Mouse (Mus musculus): ENCODE measurements around the gene Gm20388. TPM values are rescaled to one million over a fixed set of nuclear protein-coding genes. Genes with fewer than 3 reads are reported as not detected.
A peak's percentile ranks its signal among the peaks of the same experiment; 100 is the strongest.

The Gm20388 gene
- total RNA-seq, 1 experiment from 2014 or later = 35.7 TPM

DNA sequence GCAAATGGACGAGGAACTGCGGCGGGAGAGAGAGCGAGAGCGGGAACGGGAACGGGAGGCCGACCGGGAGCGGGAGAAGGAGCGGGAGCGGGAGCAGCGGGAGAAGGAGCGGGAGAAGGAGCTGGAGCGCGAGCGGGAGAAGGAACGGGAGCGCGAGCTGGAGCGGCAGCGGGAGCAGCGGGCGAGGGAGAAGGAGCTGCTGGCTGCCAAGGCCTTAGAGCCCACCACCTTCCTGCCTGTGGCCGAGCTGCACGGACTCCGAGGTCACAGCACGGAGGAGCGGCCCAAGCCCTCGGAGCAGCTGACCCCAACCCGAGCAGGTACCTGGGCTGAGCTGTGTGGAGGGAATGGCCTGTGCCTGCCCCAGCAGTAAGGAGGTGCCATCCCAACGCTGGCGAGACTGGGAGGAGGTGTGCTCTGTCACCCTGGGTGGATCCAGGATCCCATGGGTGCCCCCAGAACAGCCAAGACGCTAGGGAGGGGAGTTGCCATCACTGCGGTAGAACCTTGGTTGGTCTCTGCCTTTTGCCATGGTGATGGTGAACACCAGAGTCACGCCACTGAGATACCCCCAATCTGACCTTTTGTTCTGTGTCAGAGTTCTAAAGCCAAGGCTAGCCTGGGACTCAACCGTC is 657.6 kb downstream of the Gm20388 start:
- no peak for ATAC-seq (replicated peaks; ENCODE audit: low read depth, poor library complexity, severe bottlenecking)

DNA sequence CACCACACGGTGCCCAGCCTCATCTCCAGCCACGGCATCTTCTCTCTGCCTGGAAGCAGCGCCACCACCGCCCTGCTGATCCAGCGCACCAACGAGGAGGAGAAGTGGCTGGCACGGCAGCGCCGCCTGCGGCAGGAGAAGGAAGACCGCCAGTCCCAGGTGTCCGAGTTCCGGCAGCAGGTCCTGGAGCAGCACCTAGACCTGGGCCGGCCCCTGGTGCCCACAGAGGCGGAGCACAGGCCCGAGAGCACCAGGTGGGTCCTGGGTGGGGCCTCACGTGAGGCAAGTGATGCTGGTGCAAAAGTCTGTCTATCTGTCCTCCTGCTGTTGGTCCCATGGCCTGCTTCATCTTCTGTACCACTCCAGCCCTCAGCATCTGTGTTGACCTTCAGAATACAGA is 658.5 kb downstream of the Gm20388 start:
- ATAC-seq (replicated peaks; ENCODE audit: low read depth, poor library complexity, severe bottlenecking) = no peak

DNA sequence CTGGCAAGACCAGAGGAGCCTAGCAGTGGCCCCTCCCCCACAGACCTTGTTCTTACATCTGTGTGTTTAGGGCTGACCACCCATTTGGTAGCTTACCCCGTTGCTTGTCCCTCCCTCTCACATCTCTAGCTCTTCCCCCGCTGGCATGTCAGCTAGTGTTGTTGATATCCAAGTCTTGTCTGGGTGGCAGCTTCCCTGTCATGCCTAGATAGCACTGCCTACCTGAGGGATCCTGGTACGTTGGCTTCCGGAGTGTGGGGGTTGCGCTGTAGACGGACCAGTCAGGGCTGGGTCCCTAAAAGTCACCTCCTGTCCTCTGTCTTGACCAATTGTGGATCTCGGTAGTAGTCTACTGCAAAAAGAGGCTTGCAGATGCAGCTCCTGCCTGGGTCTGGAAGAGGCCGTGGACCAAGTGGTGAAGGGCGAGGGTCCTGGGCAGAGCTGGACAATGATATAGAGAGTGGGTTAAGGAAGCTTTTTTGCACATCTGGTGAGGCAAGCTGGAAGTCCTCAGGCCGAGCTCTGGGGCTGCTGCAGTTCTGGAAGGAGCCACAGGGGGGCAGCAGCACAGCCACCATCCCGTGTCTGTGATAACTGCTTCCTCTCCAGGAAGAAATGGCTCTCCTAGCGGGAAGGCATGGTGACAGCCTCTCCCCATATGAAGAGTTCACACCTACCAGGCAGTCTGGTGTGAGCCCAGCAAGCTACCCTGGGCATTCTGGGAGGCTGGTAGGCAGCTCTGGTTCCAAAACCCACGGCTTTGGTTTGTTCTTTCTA is 659.5 kb downstream of the Gm20388 start:
- ATAC-seq (replicated peaks; ENCODE audit: low read depth, poor library complexity, severe bottlenecking) = peak; percentile 48; the same call in 1 of the 2 replicates

DNA sequence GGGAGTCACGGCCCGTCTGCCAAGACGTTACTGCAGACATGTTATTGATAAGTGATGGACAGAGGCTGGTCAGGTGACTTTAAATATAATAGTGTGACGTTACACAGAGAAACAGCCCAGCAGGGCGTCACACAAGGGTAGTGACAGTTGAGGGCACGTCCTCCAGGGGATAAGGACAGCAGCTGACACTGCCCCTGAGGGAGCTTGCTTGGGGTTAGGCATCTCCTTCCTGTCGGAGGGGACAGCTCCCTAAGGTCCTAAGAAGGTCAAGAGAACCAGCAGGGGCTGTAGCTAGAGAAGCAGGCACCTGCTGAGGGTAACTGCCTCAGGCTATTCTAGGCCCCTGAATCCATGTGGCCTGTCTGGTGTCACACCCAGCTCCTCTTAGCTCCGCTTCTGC is 660.9 kb downstream of the Gm20388 start:
- ATAC-seq (replicated peaks; ENCODE audit: low read depth, poor library complexity, severe bottlenecking) = no peak

DNA sequence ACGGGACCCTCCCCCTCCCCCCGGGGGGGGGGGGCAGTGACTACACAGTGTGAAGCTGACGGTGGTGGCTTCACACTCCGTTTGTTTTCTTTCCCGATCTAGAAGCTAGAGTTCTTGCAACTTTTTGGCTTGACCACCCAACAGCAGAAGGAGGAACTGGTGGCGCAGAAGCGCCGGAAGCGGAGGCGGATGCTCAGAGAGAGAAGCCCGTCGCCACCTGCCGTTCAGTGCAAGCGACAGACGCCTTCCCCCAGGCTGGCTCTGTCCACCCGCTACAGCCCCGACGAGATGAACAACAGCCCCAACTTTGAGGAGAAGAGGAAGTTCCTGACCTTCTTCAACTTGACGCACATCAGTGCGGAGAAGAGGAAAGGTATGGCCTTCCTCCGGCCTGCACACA is 661.9 kb downstream of the Gm20388 start:
- ATAC-seq (replicated peaks; ENCODE audit: low read depth, poor library complexity, severe bottlenecking) = peak; percentile 43

DNA sequence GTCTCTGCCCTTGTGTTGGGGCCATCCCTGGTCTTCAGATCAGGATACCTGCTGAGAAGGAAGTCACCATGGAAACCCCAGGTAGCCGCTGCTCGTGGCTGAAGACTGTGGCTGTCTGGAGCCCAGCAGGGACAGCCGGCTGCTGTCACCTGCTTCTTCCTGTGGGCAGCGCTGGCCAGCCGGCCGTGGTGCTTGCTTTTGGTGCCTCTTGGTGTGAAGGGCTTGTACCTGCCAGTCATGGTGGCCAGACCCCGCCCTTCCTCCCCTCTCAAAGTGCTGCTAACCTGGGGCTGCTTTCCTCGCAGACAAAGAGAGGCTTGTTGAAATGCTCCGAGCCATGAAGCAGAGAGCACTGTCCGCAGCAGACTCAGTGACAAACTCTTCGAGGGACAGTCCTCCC is 663.2 kb downstream of the Gm20388 start:
- ATAC-seq (replicated peaks; ENCODE audit: low read depth, poor library complexity, severe bottlenecking) = no peak

DNA sequence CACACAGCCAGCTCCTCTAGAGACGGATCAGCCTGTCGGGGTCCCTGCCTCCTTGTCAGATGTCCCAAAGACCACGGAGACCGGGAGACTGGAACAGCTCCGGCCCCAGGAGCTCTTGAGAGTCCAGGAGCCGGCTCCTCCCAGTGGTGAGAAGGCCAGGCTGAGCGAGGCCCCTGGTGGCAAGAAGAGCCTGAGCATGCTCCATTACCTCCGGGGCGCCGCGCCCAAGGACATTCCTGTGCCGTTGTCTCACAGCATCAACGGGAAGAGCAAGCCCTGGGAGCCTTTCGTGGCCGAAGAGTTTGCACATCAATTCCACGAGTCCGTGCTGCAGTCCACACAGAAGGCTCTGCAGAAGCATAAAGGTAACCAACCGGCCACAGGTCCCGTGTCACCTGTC is 664.3 kb downstream of the Gm20388 start:
- no peak for ATAC-seq (replicated peaks; ENCODE audit: low read depth, poor library complexity, severe bottlenecking)

DNA sequence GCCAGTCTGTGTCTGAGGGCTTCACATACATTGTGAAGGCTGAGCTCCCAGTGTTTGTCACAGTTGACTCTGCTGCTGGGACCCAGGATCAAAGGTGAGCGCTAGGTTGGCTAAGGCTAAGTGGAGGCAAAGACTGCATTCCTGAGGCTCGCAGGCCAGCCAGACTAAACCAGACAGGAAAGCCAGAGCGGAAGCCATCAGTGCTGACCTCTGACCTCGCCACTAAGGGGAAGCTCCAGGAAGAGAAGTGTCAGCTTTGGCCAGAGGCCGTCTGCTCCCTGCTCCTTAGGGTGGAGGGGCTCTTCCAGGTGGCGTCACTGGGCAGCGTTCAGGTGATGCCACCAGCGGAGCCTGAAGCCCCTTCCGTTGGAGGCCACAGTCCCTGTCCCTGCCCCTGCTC is 665.2 kb downstream of the Gm20388 start:
- ATAC-seq (replicated peaks; ENCODE audit: low read depth, poor library complexity, severe bottlenecking) = no peak

DNA sequence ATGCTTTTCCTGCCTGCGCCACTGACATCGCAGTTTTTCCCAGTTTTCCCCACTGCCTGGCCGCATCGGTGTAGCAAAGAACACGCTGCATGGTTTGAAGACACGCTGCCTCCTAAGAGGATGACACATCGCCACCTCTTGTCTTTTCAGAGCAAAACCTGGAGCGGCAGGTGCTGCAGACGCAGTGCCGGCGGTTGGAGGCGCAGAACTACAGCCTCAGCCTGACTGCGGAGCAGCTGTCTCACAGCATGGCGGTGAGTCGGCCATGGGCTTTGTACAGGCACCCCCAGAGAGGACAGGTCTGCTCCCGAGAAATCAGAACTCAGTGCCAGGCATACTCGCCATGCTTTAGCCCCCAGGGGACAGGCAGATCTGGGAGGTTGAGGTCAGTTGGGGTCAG is 667.2 kb downstream of the Gm20388 start:
- no peak for ATAC-seq (replicated peaks; ENCODE audit: low read depth, poor library complexity, severe bottlenecking)

DNA sequence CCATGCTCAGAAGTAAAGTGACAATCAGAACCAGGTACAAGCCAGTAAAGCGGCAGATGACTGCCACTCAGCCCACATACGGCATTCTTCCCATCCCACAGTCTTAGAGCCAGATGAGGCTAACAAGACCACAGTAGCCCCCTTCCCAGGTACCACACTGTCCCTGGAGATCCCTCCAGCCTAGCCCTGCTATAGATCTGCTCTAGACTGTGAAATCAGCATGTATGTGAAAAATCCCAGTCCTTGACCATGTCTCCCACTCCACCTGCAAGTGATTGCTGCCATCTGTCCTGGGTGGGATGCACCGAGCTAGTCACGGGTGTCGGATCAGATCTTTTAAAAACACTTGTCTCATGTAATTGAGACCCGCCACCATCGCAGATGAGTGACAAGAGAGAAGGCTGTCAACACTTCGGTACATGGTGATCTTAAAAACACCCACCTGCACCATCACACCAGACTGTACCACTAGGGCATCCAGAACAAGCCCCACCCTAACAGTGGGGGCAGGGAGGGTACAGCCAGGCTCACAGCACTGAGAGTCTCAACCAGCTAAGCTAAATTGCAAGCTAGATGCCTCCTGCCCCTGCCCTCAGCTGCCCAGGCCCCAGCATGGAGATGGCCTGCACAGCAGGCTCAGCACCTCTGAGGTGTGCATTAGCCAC is 669.8 kb downstream of the Gm20388 start:
- ATAC-seq (replicated peaks; ENCODE audit: low read depth, poor library complexity, severe bottlenecking) = no peak

DNA sequence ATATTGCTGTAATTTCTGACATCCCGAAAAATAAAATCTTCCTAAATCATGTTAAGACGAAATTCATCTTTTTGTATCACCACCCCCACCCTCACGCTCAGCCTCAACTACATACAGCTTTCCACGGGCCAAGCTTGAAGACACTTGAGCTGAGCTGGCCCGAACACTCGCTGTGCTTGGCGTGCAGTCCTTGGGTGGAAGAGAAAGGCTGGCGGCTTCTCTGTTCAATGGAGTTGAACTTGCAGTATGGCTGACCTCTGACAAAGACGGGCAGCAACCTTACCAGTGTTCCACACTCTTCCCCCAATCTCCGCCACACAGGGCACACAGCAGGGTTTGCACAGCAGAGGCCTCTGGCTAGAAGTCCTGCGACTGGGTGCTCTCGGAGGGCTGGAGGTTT is 670.7 kb downstream of the Gm20388 start:
- no peak for ATAC-seq (replicated peaks; ENCODE audit: low read depth, poor library complexity, severe bottlenecking)

DNA sequence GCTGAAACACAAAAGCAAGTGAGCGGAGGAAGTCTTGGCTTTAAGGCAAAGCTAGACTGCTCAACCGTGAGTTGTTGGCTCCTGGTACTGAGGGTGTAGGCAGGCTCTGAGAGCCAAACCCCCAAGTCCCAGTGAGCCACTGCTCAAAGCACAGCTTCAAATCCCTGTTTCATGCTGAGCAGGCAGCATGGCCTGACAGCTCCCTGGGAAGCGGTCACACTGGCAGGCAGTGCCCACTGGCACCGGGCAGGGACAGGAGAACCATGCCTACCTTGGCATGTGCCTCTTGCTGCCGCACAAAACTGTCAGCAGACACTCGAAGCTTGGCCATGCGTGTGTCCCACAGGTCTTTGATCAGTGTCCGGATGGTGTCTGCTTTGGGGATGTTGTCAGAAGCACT is 671.2 kb downstream of the Gm20388 start:
- no peak for ATAC-seq (replicated peaks; ENCODE audit: low read depth, poor library complexity, severe bottlenecking)

DNA sequence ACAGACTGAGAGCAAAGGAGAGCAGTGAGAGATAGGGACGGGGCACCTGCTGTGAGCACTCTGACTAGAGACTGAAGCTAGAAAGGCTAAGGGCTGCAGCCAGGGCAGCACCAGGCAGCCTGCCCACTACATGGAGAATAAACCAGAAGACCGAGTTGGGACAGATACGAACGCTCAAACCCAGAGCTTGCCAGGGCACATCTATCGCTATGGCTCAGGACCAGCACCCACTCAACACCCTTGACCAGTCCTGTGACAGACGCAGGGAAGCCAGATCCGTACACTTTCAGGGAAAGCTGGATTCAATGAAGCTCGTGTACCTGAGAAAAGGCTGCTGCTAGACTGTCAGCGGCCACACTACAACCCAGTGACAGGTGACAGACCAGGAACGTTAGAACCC is 674.9 kb downstream of the Gm20388 start:
- ATAC-seq (replicated peaks; ENCODE audit: low read depth, poor library complexity, severe bottlenecking) = no peak

DNA sequence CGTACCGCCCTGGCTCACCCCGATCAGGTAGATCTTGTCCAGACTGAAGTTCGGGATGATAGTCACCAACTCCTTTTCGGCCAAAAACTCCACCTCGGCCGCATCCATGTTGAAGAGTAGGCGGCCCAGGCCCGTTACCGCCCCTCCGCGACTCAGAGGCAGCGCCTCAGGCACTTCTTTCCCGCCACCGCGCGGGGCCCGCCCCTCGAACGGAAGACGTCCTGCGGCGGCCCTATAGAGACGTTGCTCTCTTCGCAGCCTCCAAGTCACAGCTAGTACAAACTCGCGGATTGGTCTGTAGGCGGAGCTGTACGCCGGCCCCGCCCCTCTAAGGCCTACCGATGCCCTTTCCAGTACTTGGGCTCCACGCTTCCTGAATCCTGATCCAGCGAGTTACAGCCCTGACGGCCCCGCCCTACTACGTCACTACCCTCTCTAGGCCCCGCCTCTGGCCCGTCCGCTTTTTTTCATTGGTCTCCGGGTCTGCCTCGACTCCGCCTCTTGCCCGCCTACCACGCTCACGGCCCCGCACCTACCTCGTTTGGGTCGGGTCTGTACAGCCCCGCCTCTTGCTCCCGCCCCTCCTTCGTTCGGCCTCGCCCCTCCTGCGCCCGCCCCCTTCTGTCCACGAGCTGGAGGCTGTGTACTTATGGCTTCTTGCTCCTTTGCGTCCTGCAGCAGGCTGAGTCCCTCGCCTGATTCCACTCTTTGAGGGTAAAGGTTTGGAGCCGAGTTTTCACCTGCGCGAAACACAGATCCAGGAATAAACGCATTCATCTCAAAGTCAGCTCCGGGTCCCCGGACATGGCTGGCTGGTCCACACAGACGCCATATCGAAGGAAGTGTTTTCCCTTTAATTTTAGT is 678.5 kb downstream of the Gm20388 start, which contains the start of gene Gins2:
Gene Gins2, minus strand, starts transcription at position 397 of the 864 bp plus-strand sequence.
- ATAC-seq (replicated peaks; ENCODE audit: low read depth, poor library complexity, severe bottlenecking) = peak; percentile 95

DNA sequence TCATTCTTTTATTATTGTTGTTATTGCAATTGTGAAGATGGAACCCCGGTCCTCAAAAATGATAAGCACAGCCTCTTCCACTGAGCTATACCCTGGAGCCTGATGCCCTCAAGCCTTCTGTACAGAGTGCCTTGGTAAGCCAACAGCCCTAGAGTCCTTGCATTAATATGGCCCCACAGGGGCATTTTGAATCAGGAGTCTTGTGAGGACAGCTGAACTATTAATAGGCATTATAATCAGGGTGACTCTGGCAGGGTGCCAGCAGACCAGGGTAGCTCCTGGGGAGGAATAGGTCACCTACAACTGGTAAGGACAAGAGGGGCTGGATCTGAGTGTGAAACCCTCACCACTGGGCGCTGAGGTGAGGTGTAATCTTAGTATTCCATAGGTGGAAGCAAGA is 679.3 kb downstream of the Gm20388 start:
- no peak for ATAC-seq (replicated peaks; ENCODE audit: low read depth, poor library complexity, severe bottlenecking)

DNA sequence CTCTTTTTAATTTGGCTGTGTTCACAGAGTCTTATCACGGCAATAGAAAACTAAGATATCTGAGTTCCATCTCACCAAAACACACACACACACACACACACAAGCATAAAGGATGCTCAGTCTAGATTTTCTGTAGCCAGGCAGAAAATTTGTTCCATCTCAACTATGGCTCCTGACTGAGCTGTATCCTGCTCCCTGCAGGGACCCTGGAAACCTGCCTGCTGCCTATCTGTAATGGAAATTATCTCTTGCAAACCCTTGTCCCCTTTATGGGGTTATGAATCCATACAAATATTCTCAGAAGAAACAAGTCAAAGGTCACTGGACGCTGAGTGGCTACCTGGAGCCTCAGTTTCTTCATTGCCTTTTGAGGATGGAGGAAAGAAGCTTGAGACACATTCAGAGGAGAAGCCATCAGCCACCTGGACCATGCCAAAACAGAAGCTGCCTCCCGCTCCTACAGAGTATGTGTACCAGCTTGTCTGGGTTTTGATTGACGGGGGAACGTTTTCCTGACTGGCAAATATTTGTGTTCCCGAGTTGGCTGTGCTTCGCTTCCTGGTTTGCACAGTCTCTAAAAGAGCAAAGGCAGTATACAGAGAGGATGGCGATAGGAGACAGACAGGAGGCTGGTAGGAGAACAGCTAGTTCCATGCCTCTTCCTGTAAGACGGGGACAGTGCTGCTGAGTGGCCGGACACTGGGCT is 681.1 kb downstream of the Gm20388 start:
- ATAC-seq (replicated peaks; ENCODE audit: low read depth, poor library complexity, severe bottlenecking) = no peak

DNA sequence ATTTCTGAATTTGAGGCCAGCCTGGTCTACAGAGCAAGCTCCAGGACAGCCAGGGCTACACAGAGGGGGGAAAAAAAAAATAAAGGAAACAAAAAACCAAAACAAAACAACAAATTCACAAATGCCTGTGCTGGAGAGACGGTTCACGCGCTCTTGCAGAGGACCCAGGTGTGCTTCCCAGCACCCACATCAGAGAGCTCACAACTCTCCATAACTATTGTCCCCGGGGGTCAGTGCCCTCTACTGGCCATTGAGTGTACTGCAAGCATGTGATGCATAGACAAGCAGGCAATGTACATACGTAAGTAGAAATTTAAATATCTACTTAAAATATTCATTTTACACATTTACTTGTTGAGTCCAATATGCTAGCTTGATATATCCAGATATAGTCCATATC is 683.9 kb downstream of the Gm20388 start:
- ATAC-seq (replicated peaks; ENCODE audit: low read depth, poor library complexity, severe bottlenecking) = no peak

DNA sequence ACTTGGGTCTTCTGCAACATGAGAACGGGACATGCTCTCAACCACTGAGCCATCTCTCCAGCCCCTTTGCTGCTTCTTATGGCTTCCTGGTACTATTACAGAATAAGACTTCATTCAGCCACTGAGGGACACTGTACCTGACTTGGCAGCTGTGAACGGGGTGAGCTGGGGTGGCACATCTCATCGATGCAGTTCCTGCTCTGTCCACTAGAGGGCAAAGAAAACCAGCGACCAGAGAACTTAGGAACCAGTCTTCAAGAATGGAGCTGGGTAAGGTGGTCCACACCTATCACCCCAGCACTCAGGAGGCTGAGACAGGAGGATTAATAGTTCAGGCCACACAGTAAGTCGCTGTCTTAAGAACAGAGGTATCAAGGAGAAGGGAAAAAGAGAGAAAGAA is 685.3 kb downstream of the Gm20388 start:
- ATAC-seq (replicated peaks; ENCODE audit: low read depth, poor library complexity, severe bottlenecking) = peak; percentile 78

DNA sequence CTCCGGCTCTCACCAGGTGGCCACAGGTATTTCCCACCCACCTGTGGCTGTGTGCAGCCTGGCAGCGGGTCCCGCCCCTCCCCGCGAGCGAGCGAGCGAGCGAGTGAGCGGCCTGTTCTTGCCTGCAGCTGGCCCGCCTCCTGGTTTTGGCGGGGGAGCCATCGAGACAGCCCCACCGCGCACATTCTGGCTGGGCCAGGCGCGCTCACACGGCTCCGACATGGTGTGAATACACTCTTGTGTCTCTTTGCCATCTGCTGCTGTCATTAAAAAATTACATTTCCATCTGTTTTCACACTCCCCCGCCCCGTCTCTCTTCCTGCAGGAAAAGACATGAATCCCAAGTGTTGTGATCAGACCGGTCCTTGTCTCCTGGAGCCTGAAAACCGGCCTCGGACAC is 687.9 kb downstream of the Gm20388 start:
- ATAC-seq (replicated peaks; ENCODE audit: low read depth, poor library complexity, severe bottlenecking) = no peak

DNA sequence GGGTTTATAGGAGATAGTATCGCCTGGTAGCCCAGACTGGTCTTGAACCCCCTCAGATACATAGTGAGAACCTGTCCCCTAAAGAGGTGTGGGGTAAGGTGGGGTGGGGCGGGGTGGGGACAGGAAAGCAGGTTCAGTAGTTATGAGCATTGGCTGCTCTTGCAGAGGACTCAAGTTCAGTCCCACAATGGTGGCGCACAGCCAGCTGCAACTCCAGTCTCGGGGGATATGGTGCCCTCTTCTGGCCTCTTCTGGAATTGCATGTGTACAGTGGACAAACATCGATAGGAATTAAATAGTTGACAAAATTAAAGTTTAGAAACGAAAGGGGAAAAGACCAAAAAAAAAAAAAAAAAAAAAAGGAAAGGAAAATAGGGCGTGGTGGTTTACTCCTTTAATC is 688.9 kb downstream of the Gm20388 start:
- peak; percentile 75 for ATAC-seq (replicated peaks; ENCODE audit: low read depth, poor library complexity, severe bottlenecking)

Data from common myeloid progenitor, adult 5-6 weeks (primary cell).